Mouse (Mus musculus): ENCODE results near the gene Tmem86a.

DNA sequence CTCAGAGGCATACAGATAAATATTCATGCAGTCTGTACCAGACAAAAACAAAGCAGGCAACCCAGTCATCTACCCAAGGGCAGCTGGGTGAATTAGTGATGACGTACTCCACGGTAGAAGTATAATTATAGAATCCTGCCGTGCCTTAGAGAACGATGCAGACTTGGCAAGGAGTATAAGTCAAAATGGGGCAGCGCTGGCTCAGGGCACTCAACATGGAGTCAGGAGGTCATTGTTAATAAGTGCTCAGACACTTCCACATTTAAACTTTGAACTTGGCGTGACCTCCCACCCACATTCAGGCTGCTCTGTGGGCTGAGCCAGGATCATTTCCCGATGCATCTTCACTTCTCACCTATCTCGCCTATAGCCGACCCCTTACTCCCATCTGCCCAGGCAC, 25.0 kb upstream of the Tmem86a start:
- TF ChIP-seq CTCF (IDR thresholded peaks at IDR 0.05; ENCODE audit: control insufficient read depth, insufficient read depth, insufficient replicate concordance, low read depth, low read length) (no peak), POLR2A (IDR thresholded peaks at IDR 0.05; ENCODE audit: control insufficient read depth, low read depth, low read length) (no peak)
